Mouse (Mus musculus) G1E (cell line): ENCODE data around the gene Isoc2b.

Experiments
- CTCF ChIP-seq: IDR thresholded peaks from 2 replicates; pipeline ENCODE4 v1.5.1; 2012; ENCODE audit warnings: low read depth, low read length, inconsistent platforms, mixed read lengths
- GATA2 ChIP-seq: IDR thresholded peaks from 2 replicates; pipeline ENCODE4 v1.6.1; 2012; ENCODE audit warnings: low read depth, low read length, inconsistent platforms, borderline replicate concordance
- POLR2AphosphoS5 ChIP-seq: IDR thresholded peaks from 2 replicates; pipeline ENCODE4 v1.6.1; 2012; ENCODE audit warnings: low read depth, low read length, inconsistent platforms; ENCODE audit not compliant: insufficient replicate concordance
- TAL1 ChIP-seq: conservative IDR thresholded peaks from 2 replicates; pipeline ENCODE4 v1.6.1; 2012; ENCODE audit warnings: low read depth, low read length, inconsistent platforms, mixed read lengths

- TF ChIP-seq CTCF (no peak), POLR2AphosphoS5 (no peak), GATA2 (no peak), TAL1 (no peak)
Measured at GRCm38 (mm10) chr7:4900523-4900851, 30.4 kb upstream of the Isoc2b start.
